Mouse (Mus musculus) erythroblast, embryonic 14.5 days (primary cell): ENCODE results near the gene Reep6.

ENCODE experiments used
- GATA1 ChIP-seq: IDR thresholded peaks from 2 replicates; pipeline ENCODE4 v1.6.1; 2012; ENCODE audit warnings: low read length, inconsistent platforms, mixed read lengths
- TAL1 ChIP-seq: IDR thresholded peaks from 3 replicates; pipeline ENCODE4 v1.6.1; 2012; ENCODE audit warnings: low read length, inconsistent platforms, mixed read lengths

- no peak for TF ChIP-seq GATA1
- no peak for TF ChIP-seq TAL1
Measured at GRCm38 (mm10) chr10:80304458-80304857, 25.3 kb upstream of the Reep6 start.
